Mouse (Mus musculus) gastrocnemius, postnatal 4 days (tissue): Measurements from ENCODE around the gene Tigit. TPM values are rescaled to one million over a fixed set of nuclear protein-coding genes. Genes with fewer than 3 reads are reported as not detected.

Experiments
- DNase-seq, 2 experiments: peaks; one replicate each; pipeline ENCODE4 v3.0.0; 2021 to 2022; ENCODE audit warnings: low spot score in 2 of 2, mixed read lengths in 2 of 2
- microRNA-seq: library from miRNA; unstranded; fragments of <30 nt; microRNA quantifications from one replicate; pipeline ENCODE4 v1.2.0, GENCODE M21; 2021
- total RNA-seq, 2 experiments: library from RNA; stranded (reverse); gene quantifications; 2 replicates each; pipeline ENCODE4 v1.2.3; 2021

Gene Tigit
- total RNA-seq, 2 experiments from 2014 or later = not detected

DNA sequence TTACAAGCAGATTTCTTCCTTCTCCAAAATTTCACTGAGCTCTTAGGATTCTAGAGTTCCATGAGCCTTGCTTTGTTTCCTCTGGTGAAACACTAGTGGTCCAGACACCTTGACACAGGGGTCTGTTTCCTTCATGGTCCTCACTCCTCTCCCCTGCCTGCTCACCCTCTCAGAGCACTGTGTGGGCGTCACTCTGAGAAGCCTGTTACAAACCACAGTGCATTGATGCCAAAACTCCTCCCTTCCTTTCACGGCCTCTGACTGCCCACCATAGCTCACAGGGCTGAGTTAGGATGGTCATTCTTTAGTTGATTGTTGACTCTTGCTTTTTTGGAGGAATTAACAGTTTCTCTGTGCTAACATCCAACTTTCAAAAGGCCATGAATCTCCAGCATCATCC lies 43.6 kb downstream of the Tigit start:
- DNase-seq = no peak

DNA sequence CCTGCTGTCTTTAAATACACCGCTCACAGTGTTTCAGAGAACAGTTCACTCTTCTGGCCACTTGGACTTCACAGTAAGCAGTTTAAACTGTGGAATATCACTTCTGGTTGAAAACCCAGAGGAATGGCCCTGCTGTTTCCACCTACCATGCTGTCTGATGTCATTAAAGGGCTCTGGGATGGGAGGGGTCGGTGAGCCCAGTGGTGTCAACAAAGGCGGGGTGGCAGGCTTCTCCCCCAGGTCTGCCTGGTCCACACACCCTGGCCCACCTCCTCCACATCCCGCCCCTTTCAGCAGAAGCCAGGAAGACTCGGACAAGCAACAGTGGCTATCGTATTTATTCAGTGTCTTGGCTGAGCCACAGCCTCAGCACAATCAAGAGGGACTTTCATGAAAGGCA lies 44.7 kb downstream of the Tigit start:
- DNase-seq = no peak

DNA sequence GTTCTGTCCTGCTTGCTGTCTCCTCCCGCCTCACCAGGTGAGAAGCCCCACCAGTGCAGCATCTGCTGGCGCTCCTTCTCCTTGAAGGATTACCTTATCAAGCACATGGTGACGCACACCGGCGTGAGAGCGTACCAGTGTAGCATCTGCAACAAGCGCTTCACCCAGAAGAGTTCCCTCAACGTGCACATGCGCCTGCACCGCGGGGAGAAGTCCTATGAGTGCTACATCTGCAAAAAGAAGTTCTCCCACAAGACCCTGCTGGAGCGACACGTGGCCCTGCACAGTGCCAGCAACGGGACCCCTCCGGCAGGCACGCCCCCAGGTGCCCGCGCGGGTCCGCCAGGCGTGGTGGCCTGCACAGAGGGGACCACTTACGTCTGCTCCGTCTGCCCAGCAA lies 45.7 kb downstream of the Tigit start:
- no peak for DNase-seq

DNA sequence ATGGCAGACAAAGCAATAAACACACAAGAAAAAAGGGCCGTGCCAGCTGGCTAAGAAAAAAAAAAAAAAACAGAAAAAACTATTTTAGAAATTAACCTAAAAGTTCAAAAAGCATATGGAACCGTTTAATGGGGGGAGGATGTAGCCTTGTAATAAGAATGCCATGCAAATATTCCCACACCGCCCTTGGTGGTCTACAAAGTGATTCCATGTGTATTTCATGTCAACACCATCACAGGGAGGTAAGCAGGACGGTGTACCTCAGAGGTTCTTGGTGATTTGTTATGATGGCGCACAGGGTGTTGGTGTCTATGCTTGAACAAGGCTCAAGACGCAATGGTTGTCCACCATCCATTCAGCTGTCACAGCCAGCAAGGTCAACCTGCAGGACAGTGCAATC lies 46.6 kb downstream of the Tigit start:
- no peak for DNase-seq

DNA sequence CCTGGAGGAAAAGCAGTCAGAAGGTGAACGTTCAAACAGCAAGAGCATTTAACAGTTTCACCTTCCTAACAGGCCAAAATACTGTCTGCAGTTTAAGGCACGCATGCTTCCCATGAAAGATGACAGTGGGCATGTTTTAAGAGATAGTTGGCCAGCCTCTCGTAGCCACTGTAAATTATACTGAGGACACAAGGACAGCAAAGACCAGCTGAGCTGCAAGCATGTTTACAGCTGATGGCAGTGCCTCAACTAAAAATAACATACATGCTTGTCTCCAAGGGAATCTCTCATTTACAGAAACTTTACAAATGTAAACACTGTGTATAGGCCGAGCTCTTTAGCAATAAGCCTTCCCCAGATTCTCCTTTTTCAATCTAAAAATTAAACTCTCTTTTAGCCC lies 47.6 kb downstream of the Tigit start:
- no peak for DNase-seq

DNA sequence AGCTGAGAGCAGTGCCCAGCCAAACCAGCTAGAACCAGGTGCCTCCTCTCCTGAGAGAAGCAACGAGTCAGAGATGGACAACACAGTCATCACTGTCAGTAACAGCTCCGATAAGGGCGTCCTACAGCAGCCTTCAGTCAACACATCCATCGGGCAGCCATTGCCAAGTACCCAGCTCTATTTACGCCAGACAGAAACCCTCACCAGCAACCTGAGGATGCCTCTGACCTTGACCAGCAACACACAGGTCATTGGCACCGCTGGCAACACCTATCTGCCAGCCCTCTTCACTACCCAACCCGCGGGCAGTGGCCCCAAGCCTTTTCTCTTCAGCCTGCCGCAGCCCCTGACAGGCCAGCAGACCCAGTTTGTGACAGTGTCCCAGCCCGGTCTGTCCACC lies 53.6 kb downstream of the Tigit start:
- no peak for DNase-seq

DNA sequence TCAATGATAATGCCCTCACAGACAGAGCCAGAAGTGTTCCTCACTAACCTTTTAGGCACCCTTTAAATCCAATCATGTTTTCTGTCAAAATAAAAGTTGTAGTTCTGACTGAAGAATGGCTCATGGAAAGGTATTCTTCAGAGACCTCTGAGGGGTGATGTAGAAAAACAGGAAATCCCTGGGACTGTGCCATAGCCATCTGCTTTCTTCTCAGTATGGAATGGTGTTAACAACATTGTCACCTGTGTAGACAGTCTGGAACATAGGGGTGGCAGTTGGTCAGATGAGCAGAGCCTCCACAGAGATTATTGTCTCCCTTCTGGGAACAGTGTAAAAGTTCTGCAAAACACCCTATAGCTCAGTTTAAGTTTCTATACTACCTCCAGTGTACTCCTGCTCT lies 55.9 kb downstream of the Tigit start:
- DNase-seq = no peak

DNA sequence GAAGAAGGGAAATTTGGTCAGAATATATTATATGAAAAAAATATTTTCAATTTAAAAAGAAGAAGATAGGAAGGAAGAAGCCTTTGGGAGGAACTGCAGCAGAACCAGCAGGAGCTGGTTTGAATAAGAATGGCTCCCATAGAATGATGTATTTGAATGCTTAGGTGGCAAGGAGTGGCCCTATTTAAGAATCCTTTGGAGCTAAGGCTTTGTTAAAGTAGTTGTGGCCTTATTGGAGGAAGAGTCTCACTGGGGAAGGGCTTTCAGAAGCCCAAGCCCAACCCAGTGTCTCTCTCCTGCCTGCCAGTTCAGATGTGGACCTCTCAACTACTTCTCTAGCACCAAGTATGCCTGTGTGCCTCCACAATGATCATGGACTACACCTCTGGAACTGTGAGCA lies 56.9 kb downstream of the Tigit start:
- no peak for DNase-seq

DNA sequence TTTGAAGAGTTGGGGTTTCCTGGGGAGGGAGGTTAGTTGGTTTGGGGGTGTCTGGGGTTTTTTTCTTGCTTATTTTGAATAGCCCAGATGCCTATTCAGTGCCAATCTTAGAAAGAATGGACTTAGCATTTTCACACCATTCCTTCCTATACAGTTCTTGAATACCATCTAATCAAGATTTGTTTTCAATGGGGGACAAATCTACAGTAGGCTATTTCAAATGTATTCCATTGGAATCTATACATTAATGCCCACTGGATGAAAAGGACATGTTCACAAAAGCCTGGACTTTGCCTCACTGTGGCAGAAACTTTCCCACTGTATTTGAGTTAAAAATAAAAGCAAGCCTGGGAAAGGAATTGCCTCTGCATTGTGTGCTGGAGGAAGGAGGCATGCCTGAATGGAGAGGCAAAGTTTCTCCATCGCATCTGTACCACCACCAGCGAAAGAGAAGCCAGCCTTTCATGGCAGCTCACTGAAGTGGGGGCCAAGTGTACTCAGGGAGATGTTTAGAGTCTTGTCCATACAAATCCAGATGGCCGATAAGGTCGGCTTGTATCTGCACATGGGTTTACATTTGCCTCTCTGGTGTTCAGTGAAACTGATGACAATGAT lies 59.4 kb downstream of the Tigit start:
- DNase-seq = no peak

DNA sequence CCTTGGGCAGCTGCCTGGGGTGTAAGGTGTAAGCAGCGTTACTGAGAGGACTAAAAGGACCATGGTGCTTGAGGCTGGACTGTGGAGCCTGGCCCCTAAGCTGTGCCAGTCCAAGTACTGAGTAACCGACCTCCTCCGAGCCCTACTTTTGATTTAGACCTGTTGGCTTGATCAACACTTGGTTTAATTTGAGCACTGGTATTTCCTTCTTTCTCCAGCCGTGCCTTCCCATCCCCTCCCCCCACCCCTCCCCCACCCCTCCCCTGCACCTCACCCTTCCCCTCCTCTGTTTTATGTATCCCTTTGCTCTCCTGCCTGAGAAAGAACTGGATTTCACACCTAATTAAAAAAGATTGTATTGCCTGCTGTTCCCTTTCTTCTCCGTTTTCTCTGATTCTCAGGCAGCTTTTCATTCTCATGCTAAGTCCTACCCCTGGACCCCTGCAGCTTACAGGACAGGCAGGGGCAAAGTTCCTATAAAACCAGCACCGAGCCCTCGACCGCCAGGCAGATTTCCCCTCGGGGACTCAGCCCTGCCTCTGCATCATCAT lies 60.3 kb downstream of the Tigit start:
- no peak for DNase-seq

DNA sequence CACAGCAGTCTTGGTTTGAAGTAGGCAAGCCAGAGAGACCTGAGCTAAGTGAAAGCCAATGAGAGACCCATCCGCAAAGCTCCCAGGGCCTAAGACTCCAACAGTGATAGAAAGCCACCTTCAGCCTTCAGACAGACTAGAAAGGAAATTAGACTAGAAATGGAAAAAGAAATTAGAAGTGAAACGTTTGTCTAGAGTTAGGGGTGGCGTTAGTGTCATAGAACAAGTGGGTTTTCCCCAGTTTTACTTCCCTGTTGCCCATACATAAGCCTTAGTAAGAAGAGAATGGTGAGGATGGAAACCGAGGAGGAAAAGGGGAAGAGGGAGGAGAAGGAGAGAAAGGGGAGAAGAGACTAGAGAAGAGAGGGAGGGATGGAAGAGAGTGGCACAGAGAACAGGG lies 61.4 kb downstream of the Tigit start:
- no peak for DNase-seq

DNA sequence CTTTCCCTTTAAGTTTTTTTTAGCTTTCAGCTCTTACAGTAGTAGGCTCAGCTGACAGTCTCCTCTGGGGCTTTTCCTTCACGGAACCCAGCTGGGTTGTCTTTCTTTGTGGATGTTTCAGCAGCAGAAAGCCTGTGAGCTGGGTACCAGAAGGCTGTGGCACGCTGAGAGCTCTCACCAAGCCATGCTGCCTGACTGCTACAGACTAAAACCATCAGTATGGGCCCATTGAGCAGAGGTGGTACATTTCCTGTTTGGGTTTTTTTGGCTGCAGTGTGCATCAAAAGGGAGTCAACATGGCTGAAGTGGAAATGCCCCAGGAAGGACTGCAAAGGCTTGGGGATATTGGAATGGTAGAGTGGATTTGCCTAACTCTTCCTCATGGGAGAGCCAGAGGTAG lies 64.2 kb downstream of the Tigit start:
- DNase-seq = no peak

Small RNA genes within 50 kb of the gene (microRNA-seq; reads per million reads assigned to microRNA genes)
- not detected for gene Mir568

Other genes with a start within 250 kb of the Tigit start
- not detected for gene Drd3, start 89.9 kb upstream of the Tigit start, total RNA-seq
- gene Ccdc191, start 225.7 kb upstream of the Tigit start, total RNA-seq = 1 to 10 TPM; 2.7 to 3.3 TPM